Mouse (Mus musculus) T-helper 2 cell (primary cell): ENCODE data around the gene AV320801.
"Not testable (repeated sequence)": the region's sequence is repeated elsewhere in the genome, so short reads cannot be mapped to it uniquely, and the experiment has no call there.

Source experiments
- in situ Hi-C: fragments of 300-600 bp; cut with MboI, MseI; formaldehyde crosslinking; loops from one replicate; pipeline ENCODE4 v1.15.1; 2025; ENCODE audit warnings: high pct_unique_total_duplicates

The AV320801 gene

GRCm38 (mm10) chrX:135494288-135494687 lies at the start of gene AV320801:
Gene AV320801 (plus strand): TSS chrX:135494588.
- in situ Hi-C loops, result not testable (repeated sequence)

GRCm38 (mm10) chrX:135464160-135464559 lies 30.2 kb upstream of the AV320801 start:
- in situ Hi-C loops, result not testable (repeated sequence)

GRCm38 (mm10) chrX:135481902-135482301 lies 12.5 kb upstream of the AV320801 start:
- in situ Hi-C loops, result loop anchor here (10.0 kb wide), 1 partner anchor 287 kb away; no protein-coding TSS in a partner anchor

GRCm38 (mm10) chrX:135483183-135483582 lies 11.2 kb upstream of the AV320801 start:
- in situ Hi-C loops, result loop anchor here (10.0 kb wide), 1 partner anchor 288 kb away; no protein-coding TSS in a partner anchor
